Mouse (Mus musculus) olfactory bulb, adult 2 months (tissue): ENCODE data around the gene St14. TPM values are rescaled to one million over a fixed set of nuclear protein-coding genes. Genes with fewer than 3 reads are reported as not detected.

Experiments
- H3K27ac ChIP-seq: fragments of 200-500 bp; 2 replicates; pipeline ENCODE4 v1.5.1; 2012; ENCODE audit warnings: low read depth, low read length; ENCODE audit not compliant: insufficient read depth
- H3K4me1 ChIP-seq: fragments of 200-500 bp; 2 replicates; pipeline ENCODE4 v1.6.1; 2012; ENCODE audit warnings: low read length; ENCODE audit not compliant: control insufficient read depth, insufficient read depth
- H3K4me3 ChIP-seq: fragments of 200-500 bp; 2 replicates; pipeline ENCODE4 v1.5.1; 2012; ENCODE audit warnings: mild to moderate bottlenecking, low read depth, low read length, moderate library complexity; ENCODE audit not compliant: insufficient read depth
- CTCF ChIP-seq: fragments of 200-500 bp; IDR thresholded peaks from 2 replicates; pipeline ENCODE4 v1.5.1; 2012; ENCODE audit warnings: low read depth, mild to moderate bottlenecking, low read length, moderate library complexity; ENCODE audit not compliant: insufficient read depth
- POLR2A ChIP-seq: fragments of 200-500 bp; IDR thresholded peaks from 2 replicates; pipeline ENCODE4 v1.6.1; 2012; ENCODE audit warnings: mild to moderate bottlenecking, low read depth, low read length, moderate library complexity; ENCODE audit not compliant: insufficient read depth
- WGBS: fragments of 180-500 bp; shearing (Covaris S2); methylation state at CpG from one replicate; pipeline ENCODE4 v1.1.7; 2018; 5-methylcytosine and 5-hydroxymethylcytosine counted together
- polyA plus RNA-seq: library from polyadenylated mRNA; stranded (reverse); fragments of >200 nt; gene quantifications from 2 replicates; pipeline ENCODE4 v1.2.4, GENCODE M21; 2012; ENCODE audit warnings: low replicate concordance; ENCODE audit not compliant: missing spikeins, insufficient read depth, insufficient read length

St14 gene
- polyA plus RNA-seq, 1 experiment = not detected

DNA sequence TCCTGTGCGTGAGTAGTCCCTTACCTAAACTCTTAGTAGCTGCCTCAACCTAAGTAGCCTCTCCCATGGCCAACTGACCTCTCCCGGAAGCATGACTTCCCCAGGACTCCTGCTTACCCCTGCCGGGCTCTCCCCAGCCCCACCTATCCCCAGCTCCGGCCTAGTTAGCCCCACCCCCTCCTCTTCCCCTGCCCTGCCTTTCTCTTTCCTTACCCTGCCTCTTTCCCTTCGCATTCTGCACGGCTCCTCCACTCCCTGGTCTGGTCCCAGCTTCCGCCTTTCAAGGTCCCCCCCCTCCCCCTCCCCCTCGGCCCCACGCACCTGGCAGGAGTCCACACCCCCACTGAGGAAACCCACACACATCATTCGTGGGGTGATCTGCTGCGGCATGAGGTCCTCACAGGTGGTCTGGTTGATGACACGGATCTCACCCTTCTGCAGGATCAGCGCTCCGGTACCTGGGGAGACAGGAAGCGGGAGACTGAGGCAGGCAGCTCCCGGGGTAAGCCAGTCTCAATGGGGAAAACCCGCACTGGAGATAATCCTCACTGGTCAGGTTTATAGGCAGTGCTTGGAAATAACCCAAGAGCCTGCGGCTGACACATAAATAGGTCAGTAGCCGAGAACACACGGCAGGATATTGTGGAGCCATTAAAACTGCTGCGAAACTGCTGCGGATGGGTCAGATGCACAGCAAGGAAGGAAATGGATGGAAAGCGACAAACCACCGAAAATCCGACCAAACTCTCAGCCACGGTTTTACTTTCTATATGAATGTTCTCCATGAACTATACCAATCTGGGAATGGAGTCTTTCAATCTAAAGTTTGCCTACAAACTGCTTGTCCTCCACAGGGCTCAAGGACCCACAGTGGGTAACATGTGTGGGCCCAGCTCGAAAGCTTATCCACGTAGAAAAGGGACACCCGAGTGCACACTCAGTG lies 41.3 kb downstream of the St14 start:
- no peaks in the 10 kb centered on the region for H3K4me1 ChIP-seq
- TF ChIP-seq CTCF = no peak
- no peak for TF ChIP-seq POLR2A
- 76% methylated on average over 29 of the region's 29 CpGs for WGBS
- H3K27ac ChIP-seq = no peak overlapping the region
- H3K4me3 ChIP-seq = no peak overlapping the region

GRCm38 (mm10) chr9:31089541-31089940 lies 42.1 kb downstream of the St14 start:
- Histone ChIP-seq H3K4me3 (no peak overlapping the region), H3K27ac (no peak overlapping the region), H3K4me1 (no peaks in the 10 kb centered on the region)
- TF ChIP-seq CTCF = no peak
- no peak for TF ChIP-seq POLR2A
- WGBS = 86% methylated on average over 9 of the region's 9 CpGs

GRCm38 (mm10) chr9:31088883-31089282 lies 42.8 kb downstream of the St14 start:
- Histone ChIP-seq H3K4me1 (no peaks in the 10 kb centered on the region), H3K4me3 (no peak overlapping the region), H3K27ac (no peak overlapping the region)
- TF ChIP-seq POLR2A (no peak), CTCF (no peak)
- 92% methylated on average over 4 of the region's 4 CpGs for WGBS

DNA sequence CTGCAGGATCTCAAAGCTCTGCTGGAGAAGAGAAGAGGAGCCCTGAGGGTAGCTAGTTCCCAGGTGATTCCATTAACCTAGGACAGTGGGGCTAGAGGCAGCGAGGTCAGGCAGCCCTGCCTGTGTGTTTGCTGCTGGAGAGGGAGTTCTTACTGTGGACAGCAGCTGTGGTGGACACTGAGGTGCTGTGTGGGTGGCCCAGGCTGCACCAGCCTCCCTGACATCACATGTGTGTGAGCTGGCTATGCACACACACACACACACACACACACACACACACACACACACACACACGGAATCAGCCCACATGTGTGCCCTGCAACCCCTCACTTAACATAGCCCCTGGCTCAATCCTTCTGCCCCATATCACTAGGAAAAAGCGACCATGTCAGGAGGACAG lies 43.5 kb downstream of the St14 start:
- no peak for TF ChIP-seq CTCF
- TF ChIP-seq POLR2A = no peak
- Histone ChIP-seq H3K27ac (no peak overlapping the region), H3K4me3 (no peak overlapping the region), H3K4me1 (no peaks in the 10 kb centered on the region)
- WGBS = 80% methylated on average over 3 of the region's 3 CpGs

- WGBS = 49% methylated on average over 4 of the region's 4 CpGs
- TF ChIP-seq CTCF = no peak
- TF ChIP-seq POLR2A = no peak
- no peak overlapping the region for H3K4me3 ChIP-seq
- H3K4me1 ChIP-seq = no peaks in the 10 kb centered on the region
- no peak overlapping the region for H3K27ac ChIP-seq
These were observed 44.2 kb downstream of the St14 start for GRCm38 (mm10) chr9:31087466-31087865.

- no peak overlapping the region for H3K27ac ChIP-seq
- no peak overlapping the region for H3K4me3 ChIP-seq
- H3K4me1 ChIP-seq = peaks cover 2% of the 10 kb centered on the region; the same call in 1 of the 2 replicates
- TF ChIP-seq POLR2A (no peak), CTCF (no peak)
- WGBS = 78% methylated on average over 7 of the region's 7 CpGs
These were observed 44.9 kb downstream of the St14 start for GRCm38 (mm10) chr9:31086754-31087145.

DNA sequence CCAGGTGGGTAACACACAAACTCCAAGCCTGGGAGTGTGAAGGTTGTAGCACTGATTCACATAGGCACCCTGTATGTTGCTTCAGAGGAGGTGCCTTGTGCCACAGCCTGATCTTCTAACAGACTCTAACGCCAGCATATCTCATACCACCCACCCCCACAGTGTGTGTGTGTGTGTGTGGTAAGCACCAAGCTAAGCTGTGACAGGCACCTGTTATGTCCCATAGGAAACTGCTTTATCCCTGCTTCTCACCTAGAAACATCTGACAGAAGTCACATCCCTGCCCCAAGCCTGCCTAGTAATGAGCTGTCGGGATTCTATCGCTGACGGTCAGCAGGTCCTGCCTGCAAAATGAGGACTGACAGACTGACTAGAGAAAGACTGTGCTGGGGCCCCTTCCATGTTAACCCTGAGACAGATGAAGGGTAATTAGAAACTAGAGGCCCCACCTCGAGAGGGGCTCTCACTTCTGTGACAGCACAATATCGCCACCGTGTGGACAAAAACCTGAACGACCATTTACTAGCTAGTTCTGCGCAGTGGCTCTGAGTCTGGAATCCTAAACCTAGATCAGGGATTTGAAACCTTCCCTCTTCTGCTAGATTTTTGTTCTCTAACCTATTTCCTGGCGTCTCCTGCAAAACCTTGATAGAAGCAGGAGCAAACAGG lies 45.4 kb downstream of the St14 start:
- TF ChIP-seq CTCF (peak; percentile 42; the same call in 1 of the 2 replicates), POLR2A (no peak)
- Histone ChIP-seq H3K27ac (no peak overlapping the region), H3K4me3 (no peak overlapping the region), H3K4me1 (peaks cover 2% of the 10 kb centered on the region; the same call in 1 of the 2 replicates)
- WGBS = 22% methylated on average over 10 of the region's 10 CpGs

GRCm38 (mm10) chr9:31085556-31085955 lies 46.1 kb downstream of the St14 start:
- Histone ChIP-seq H3K4me3 (no peak overlapping the region), H3K4me1 (peaks cover 2% of the 10 kb centered on the region; the same call in 1 of the 2 replicates), H3K27ac (no peak overlapping the region)
- TF ChIP-seq CTCF = no peak
- TF ChIP-seq POLR2A = no peak
- 86% methylated on average over 5 of the region's 5 CpGs for WGBS

DNA sequence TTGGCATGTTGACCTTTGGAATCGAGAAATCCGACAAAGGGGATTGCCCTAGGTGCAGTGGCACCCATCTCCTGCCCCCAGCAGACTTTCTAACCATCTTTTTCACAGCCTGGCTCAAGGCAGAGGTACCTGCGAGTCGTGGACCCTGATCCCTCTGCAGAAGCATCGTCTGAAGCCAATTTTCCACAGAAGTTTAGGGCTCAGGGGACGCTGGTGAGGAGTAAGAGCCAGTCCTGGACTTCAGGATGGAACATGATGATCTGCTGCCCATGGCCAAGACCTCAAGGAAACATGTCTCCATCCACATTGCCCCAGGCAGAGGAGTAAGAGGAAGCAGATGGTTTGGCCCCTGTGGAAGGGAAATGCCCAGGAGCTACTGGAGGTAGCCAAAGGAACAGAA lies 48.9 kb downstream of the St14 start:
- WGBS = 75% methylated on average over 6 of the region's 6 CpGs
- Histone ChIP-seq H3K4me3 (no peak overlapping the region), H3K27ac (no peak overlapping the region), H3K4me1 (peaks cover 2% of the 10 kb centered on the region; the same call in 1 of the 2 replicates)
- TF ChIP-seq CTCF = no peak
- TF ChIP-seq POLR2A = no peak
